Mouse (Mus musculus) lung, postnatal 0 days (tissue): ENCODE measurements at regions not wholly inside any gene's neighbourhood (a gene's known extent, or its start where the extent isn't known, plus 50 kb on each side); places are given as distances from the start of the nearest gene placed in this dataset.

Experiments used
- ATAC-seq: fragments of 200-750 bp; cut with Nextera tagmentation; 2 replicates; pipeline ENCODE4 v1.8.0; 2017; ENCODE audit warnings: moderate library complexity
- DNase-seq: peaks from one replicate; pipeline ENCODE4 v3.0.0-alpha.2; 2016; ENCODE audit warnings: low spot score
- H3K27ac ChIP-seq: fragments of 300-500 bp; sonication (generic); 2 replicates; pipeline ENCODE4 v1.5.1; 2014; ENCODE audit warnings: antibody characterized with exemption, mild to moderate bottlenecking, low read length, mixed read lengths
- H3K27me3 ChIP-seq: fragments of 300-500 bp; sonication (generic); replicated peaks from 2 replicates; pipeline ENCODE4 v1.6.1; 2014; ENCODE audit warnings: low read length, mixed read lengths; ENCODE audit not compliant: insufficient read depth
- H3K36me3 ChIP-seq: fragments of 300-500 bp; sonication (generic); 2 replicates; pipeline ENCODE4 v1.6.1; 2014; ENCODE audit warnings: low read length, mixed read lengths; ENCODE audit not compliant: insufficient read depth
- H3K4me1 ChIP-seq: fragments of 300-500 bp; sonication (generic); 2 replicates; pipeline ENCODE4 v1.6.1; 2014; ENCODE audit warnings: antibody characterized with exemption, low read depth, low read length, mixed read lengths; ENCODE audit not compliant: insufficient read depth
- H3K4me2 ChIP-seq: fragments of 300-500 bp; sonication (generic); replicated peaks from 2 replicates; pipeline ENCODE4 v1.6.1; 2014; ENCODE audit warnings: low read depth, mild to moderate bottlenecking, low read length, moderate library complexity, mixed read lengths
- H3K4me3 ChIP-seq: fragments of 300-500 bp; sonication (generic); 2 replicates; pipeline ENCODE4 v1.5.1; 2014; ENCODE audit warnings: low read depth, low read length
- H3K9ac ChIP-seq: fragments of 300-500 bp; sonication (generic); replicated peaks from 2 replicates; pipeline ENCODE4 v1.6.1; 2014; ENCODE audit warnings: low read depth, mild to moderate bottlenecking
- H3K9me3 ChIP-seq: fragments of 300-500 bp; sonication (generic); 2 replicates; pipeline ENCODE4 v1.6.1; 2016; ENCODE audit warnings: low read length, mixed read lengths
- CTCF ChIP-seq: IDR thresholded peaks from 2 replicates; pipeline ENCODE4 v1.5.1; 2016; ENCODE audit warnings: antibody characterized with exemption, mild to moderate bottlenecking
- EP300 ChIP-seq: IDR thresholded peaks from 2 replicates; pipeline ENCODE4 v1.6.1; 2016; ENCODE audit warnings: antibody characterized with exemption, mild to moderate bottlenecking, control low read depth
- WGBS: fragments of 180-500 bp; shearing (Covaris S2); extraction: QIAGEN DNeasy Blood & Tissue Kit; methylation state at CpG from one replicate; pipeline ENCODE4 v1.1.7; 2014; 5-methylcytosine and 5-hydroxymethylcytosine counted together

GRCm38 (mm10) chr15:63724543-63725186 lies 120.3 kb downstream of the Gsdmc2 start:
- WGBS, result 82% methylated on average over 5 of the region's 5 CpGs
- H3K9ac ChIP-seq, result no peak overlapping the region
- no peaks in the 10 kb centered on the region for H3K36me3 ChIP-seq
- TF ChIP-seq EP300 (no peak), CTCF (no peak)
- no peaks in the 10 kb centered on the region for H3K9me3 ChIP-seq
- no peaks in the 10 kb centered on the region; the same call in 1 of the 2 replicates for H3K4me1 ChIP-seq
- no peak for DNase-seq
- ATAC-seq, result no peak
- H3K27me3 ChIP-seq, result no peaks in the 10 kb centered on the region
- no peak overlapping the region for H3K4me2 ChIP-seq
- H3K4me3 ChIP-seq, result no peak overlapping the region
- no peak overlapping the region for H3K27ac ChIP-seq

- Histone ChIP-seq H3K36me3 (no peaks in the 10 kb centered on the region), H3K9ac (no peak overlapping the region), H3K4me1 (no peaks in the 10 kb centered on the region; the same call in 1 of the 2 replicates), H3K9me3 (no peaks in the 10 kb centered on the region), H3K4me3 (no peak overlapping the region), H3K4me2 (no peak overlapping the region), H3K27me3 (no peaks in the 10 kb centered on the region), H3K27ac (no peak overlapping the region)
- ATAC-seq (no peak), DNase-seq (peak; percentile 22)
- WGBS, result 47% methylated on average over 9 of the region's 9 CpGs
- TF ChIP-seq EP300, result no peak
- TF ChIP-seq CTCF, result no peak
Measured at GRCm38 (mm10) chr15:63722991-63723390, 122.0 kb downstream of the Gsdmc2 start.

DNA sequence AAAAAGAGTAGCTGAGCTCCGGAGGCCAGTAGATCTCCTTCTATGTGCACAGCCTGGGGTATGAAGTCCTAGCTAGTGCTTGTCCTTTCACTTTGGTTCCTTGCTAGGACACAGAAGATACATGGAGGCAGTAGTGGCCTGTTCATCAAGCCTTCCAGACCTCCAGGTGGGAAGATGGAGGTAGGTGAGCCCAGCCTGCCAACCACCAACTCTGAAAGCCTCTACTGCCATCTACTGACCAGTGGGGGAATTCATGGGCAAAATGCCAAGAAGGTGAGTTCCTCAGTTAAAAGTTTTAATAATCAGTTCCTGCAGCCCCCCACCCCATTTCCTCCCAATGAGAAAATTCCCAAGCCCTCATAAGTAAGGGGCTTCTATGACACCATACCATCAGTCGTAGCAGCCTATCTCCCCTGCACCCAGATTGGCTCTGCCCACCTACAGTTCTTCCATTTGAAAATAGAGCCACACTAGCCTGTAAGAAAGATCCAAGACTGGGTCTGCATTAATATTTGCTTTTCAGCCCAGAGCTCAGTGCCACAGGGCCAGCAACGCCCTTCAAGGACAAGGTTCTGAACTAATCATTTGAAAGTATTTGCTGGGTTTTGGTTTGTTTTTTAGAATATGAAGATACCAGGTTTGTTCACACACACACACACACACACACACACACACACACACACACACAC lies 123.2 kb downstream of the Gsdmc2 start:
- Histone ChIP-seq H3K9ac (no peak overlapping the region), H3K9me3 (no peaks in the 10 kb centered on the region), H3K27ac (no peak overlapping the region), H3K4me3 (no peak overlapping the region), H3K27me3 (no peaks in the 10 kb centered on the region), H3K36me3 (no peaks in the 10 kb centered on the region), H3K4me2 (no peak overlapping the region), H3K4me1 (no peaks in the 10 kb centered on the region; the same call in 1 of the 2 replicates)
- 65% methylated on average over 3 of the region's 3 CpGs for WGBS
- no peak for TF ChIP-seq EP300
- TF ChIP-seq CTCF, result peak; percentile 73
- ATAC-seq (no peak), DNase-seq (peak; percentile 21)

DNA sequence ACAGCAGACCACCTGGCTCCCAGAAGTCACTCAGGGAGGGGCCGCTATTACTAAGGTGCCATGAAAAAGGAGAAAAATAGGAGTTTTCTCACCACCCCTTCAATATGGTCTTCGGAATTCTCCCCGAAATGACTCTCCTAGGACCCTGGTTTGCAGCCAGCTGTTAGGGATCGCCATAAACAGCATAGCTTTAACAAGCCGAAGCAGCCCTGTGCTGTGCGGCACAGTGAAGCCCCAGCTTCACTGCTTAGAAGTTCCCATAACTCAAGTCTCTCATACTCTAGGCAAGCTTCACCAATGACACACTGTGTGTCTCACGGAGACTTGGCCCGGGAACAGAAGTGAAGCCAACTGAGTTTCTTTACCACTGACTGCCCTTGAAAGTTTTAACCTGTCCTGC lies 127.2 kb downstream of the Gsdmc2 start:
- TF ChIP-seq CTCF (no peak), EP300 (no peak)
- Histone ChIP-seq H3K36me3 (no peaks in the 10 kb centered on the region), H3K27me3 (no peaks in the 10 kb centered on the region), H3K4me1 (no peaks in the 10 kb centered on the region; the same call in 1 of the 2 replicates), H3K4me2 (no peak overlapping the region), H3K9me3 (no peaks in the 10 kb centered on the region), H3K4me3 (no peak overlapping the region), H3K27ac (no peak overlapping the region), H3K9ac (no peak overlapping the region)
- DNase-seq (no peak), ATAC-seq (no peak)
- WGBS, result 96% methylated on average over 8 of the region's 8 CpGs

- no peak for DNase-seq
- H3K27ac ChIP-seq, result no peak overlapping the region
- WGBS, result 79% methylated on average over 3 of the region's 3 CpGs
- H3K36me3 ChIP-seq, result no peaks in the 10 kb centered on the region
- no peak for ATAC-seq
- no peak for TF ChIP-seq EP300
- TF ChIP-seq CTCF, result no peak
- no peaks in the 10 kb centered on the region for H3K9me3 ChIP-seq
- H3K4me1 ChIP-seq, result no peaks in the 10 kb centered on the region
- no peak overlapping the region for H3K4me2 ChIP-seq
- H3K27me3 ChIP-seq, result no peaks in the 10 kb centered on the region
- H3K9ac ChIP-seq, result no peak overlapping the region
- no peak overlapping the region for H3K4me3 ChIP-seq
Measured at GRCm38 (mm10) chr15:63713697-63714096, 131.3 kb downstream of the Gsdmc2 start.

GRCm38 (mm10) chr15:63710381-63710780 lies 134.6 kb downstream of the Gsdmc2 start:
- Histone ChIP-seq H3K4me2 (no peak overlapping the region), H3K9ac (no peak overlapping the region), H3K4me1 (no peaks in the 10 kb centered on the region), H3K27me3 (no peaks in the 10 kb centered on the region), H3K27ac (no peak overlapping the region), H3K9me3 (no peaks in the 10 kb centered on the region), H3K4me3 (no peak overlapping the region), H3K36me3 (no peaks in the 10 kb centered on the region)
- DNase-seq (no peak), ATAC-seq (no peak)
- WGBS, result 13% methylated on average over 5 of the region's 5 CpGs
- TF ChIP-seq EP300, result no peak
- TF ChIP-seq CTCF, result no peak
